Mouse (Mus musculus): ENCODE data around the gene Olr1. TPM values are rescaled to one million over a fixed set of nuclear protein-coding genes. Genes with fewer than 3 reads are reported as not detected.

Olr1 gene
- total and polyA plus RNA-seq, 3 experiments = not detected

GRCm38 (mm10) chr6:129476404-129477126 lies 30.4 kb downstream of the Olr1 start:
- dilution Hi-C loops (cut with MboI; ENCODE audit: extremely low pct_ligation_motif_present, extremely low pct_unique_long_range_greater_than_20kb, low sequenced_read_pairs) = no loop called here
- no peak overlapping the region for H3K27ac ChIP-seq (ENCODE audit: insufficient read depth, low read depth)

GRCm38 (mm10) chr6:129472627-129473026 lies 34.3 kb downstream of the Olr1 start:
- Histone ChIP-seq H3K9me3 (replicated peaks; ENCODE audit: low read length) (no peaks in the 10 kb centered on the region), H3K27me3 (replicated peaks) (no peaks in the 10 kb centered on the region), H3K4me1 (ENCODE audit: control insufficient read depth in 1 of 2, insufficient read depth in 2 of 2) (peaks cover 0 to 5% of the 10 kb centered on the region in 2 experiments; a peak in 1 of 4 replicates), H3K4me2 (ENCODE audit: insufficient read depth, low read depth, poor library complexity, severe bottlenecking) (no peak overlapping the region), H3K9ac (ENCODE audit: insufficient read depth, low read depth) (no peak overlapping the region), H3K36me3 (replicated peaks in 1 of 2; ENCODE audit: control insufficient read depth in 1 of 2, insufficient read depth in 1 of 2, low read length in 1 of 2) (no peaks in the 10 kb centered on the region), H3K79me2 (replicated peaks; ENCODE audit: control insufficient read depth, extremely low read depth, insufficient read depth, poor library complexity, severe bottlenecking) (no peaks in the 10 kb centered on the region), H3K27ac (ENCODE audit: insufficient read depth, low read depth) (no peak overlapping the region), H3K4me3 (replicated peaks in 1 of 3; ENCODE audit: low read depth in 2 of 3, low read length in 2 of 3, poor library complexity in 1 of 3) (no peak overlapping the region)
- TF ChIP-seq MEF2A (IDR thresholded peaks at IDR 0.05; ENCODE audit: borderline replicate concordance, low read depth, low read length) (no peak), IRF4 (IDR thresholded peaks at IDR 0.05; ENCODE audit: low read depth, low read length) (no peak), HCFC1 (IDR thresholded peaks at IDR 0.05; ENCODE audit: low read depth, low read length) (no peak), JUN (IDR thresholded peaks at IDR 0.05; ENCODE audit: insufficient read depth, low read depth, low read length) (no peak), JUND (conservative IDR thresholded peaks at IDR 0.05; ENCODE audit: low read depth, low read length) (no peak), CHD1 (IDR thresholded peaks at IDR 0.05; ENCODE audit: low read depth, low read length) (no peak), CHD2 (IDR thresholded peaks at IDR 0.05; ENCODE audit: low read length) (no peak), UBTF (IDR thresholded peaks at IDR 0.05; ENCODE audit: low read depth, low read length) (no peak)
- dilution Hi-C loops (cut with MboI; ENCODE audit: extremely low pct_ligation_motif_present, extremely low pct_unique_long_range_greater_than_20kb, low sequenced_read_pairs) = no loop called here
- in situ Hi-C loops (cut with MboI; ENCODE audit: low pct_ligation_motif_present, low pct_unique_long_range_greater_than_20kb, low sequenced_read_pairs) = no loop called here
- no peak for DNase-seq (ENCODE audit: extremely low read depth)

More at GRCm38 (mm10) chr6:129476404-129477126, 30.4 kb downstream of the Olr1 start:
- H3K9ac ChIP-seq (ENCODE audit: insufficient read depth, low read depth) = no peak overlapping the region
- H3K4me2 ChIP-seq (ENCODE audit: insufficient read depth, low read depth, poor library complexity, severe bottlenecking) = peak overlapping the region; percentile 41
- H3K4me3 ChIP-seq (replicated peaks in 1 of 3; ENCODE audit: low read depth in 2 of 3, low read length in 2 of 3, poor library complexity in 1 of 3) = no peak overlapping the region
- DNase-seq (ENCODE audit: extremely low read depth) = peak; percentile 30
- TF ChIP-seq CTCF (conservative IDR thresholded peaks at IDR 0.05 in 1 of 2, IDR thresholded peaks at IDR 0.05 in 1 of 2; ENCODE audit: low read depth in 2 of 2, low read length in 2 of 2) = peak; percentile 55 to 73
- TF ChIP-seq GABPA (IDR thresholded peaks at IDR 0.05; ENCODE audit: insufficient replicate concordance, low read depth, low read length) = no peak
- TF ChIP-seq SMC3 (IDR thresholded peaks at IDR 0.05; ENCODE audit: low read depth, low read length) = peak; percentile 65
- no peak for TF ChIP-seq CHD2 (IDR thresholded peaks at IDR 0.05; ENCODE audit: low read length)
- no peak for TF ChIP-seq SIN3A (IDR thresholded peaks at IDR 0.05; ENCODE audit: low read length)
- no peak for TF ChIP-seq ZNF384 (IDR thresholded peaks at IDR 0.05; ENCODE audit: low read depth, low read length)
- 0 out of 2 replicates have a peak, but pooled peaks have one; percentile 16 for TF ChIP-seq IRF4 (IDR thresholded peaks at IDR 0.05; ENCODE audit: low read depth, low read length)
- TF ChIP-seq MYC (IDR thresholded peaks at IDR 0.05; ENCODE audit: low read depth, low read length) = no peak
- TF ChIP-seq MXI1 (IDR thresholded peaks at IDR 0.05; ENCODE audit: low read depth, low read length) = no peak
- TF ChIP-seq TBP (conservative IDR thresholded peaks at IDR 0.05; ENCODE audit: low read depth, low read length) = 0 out of 2 replicates have a peak, but pooled peaks have one; percentile 16
- no peak for TF ChIP-seq ZMIZ1 (IDR thresholded peaks at IDR 0.05; ENCODE audit: low read depth, low read length)
- TF ChIP-seq JUN (IDR thresholded peaks at IDR 0.05; ENCODE audit: insufficient read depth, low read depth, low read length) = no peak
- TF ChIP-seq RAD21 (IDR thresholded peaks at IDR 0.05; ENCODE audit: low read depth, low read length) = peak; percentile 66
- no peak for TF ChIP-seq USF2 (conservative IDR thresholded peaks at IDR 0.05; ENCODE audit: low read depth, low read length)
- H3K27me3 ChIP-seq (replicated peaks) = no peaks in the 10 kb centered on the region
- no peaks in the 10 kb centered on the region for H3K79me2 ChIP-seq (replicated peaks; ENCODE audit: control insufficient read depth, extremely low read depth, insufficient read depth, poor library complexity, severe bottlenecking)
- no peaks in the 10 kb centered on the region for H3K36me3 ChIP-seq (replicated peaks in 1 of 2; ENCODE audit: control insufficient read depth in 1 of 2, insufficient read depth in 1 of 2, low read length in 1 of 2)
- peaks cover 0 to 5% of the 10 kb centered on the region in 2 experiments; a peak in 1 of 4 replicates for H3K4me1 ChIP-seq (ENCODE audit: control insufficient read depth in 1 of 2, insufficient read depth in 2 of 2)
- in situ Hi-C loops (cut with MboI; ENCODE audit: low pct_ligation_motif_present, low pct_unique_long_range_greater_than_20kb, low sequenced_read_pairs) = no loop called here
- H3K9me3 ChIP-seq (replicated peaks; ENCODE audit: low read length) = no peaks in the 10 kb centered on the region
